Mouse (Mus musculus) brain, embryonic 18.5 days (tissue): ENCODE data around the gene Runx2.

ENCODE experiments used
- DNase-seq: peaks from one replicate; pipeline ENCODE4 v3.0.0-alpha.2; 2012; ENCODE audit warnings: low read depth, low spot score

Runx2 gene

DNA sequence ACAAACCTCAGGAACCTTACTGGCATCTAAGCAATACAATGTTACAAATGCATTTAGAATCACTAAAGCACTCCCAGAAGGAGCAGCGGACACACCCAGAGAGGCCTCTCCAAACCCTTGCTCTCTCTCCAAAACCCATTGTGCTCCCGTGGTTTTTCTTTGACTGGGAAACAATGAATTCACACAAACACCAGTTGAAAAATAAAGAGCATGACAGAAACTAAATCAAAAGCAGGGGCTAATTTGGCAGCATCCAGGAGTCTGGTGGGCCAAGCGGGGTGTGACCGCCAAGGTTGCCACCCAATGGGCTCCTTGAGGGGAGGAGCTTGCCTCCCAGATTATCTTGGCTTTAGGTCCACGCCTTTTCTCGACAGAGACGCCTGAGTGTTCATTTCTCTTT is 341.9 kb downstream of the Runx2 start:
- no peak for DNase-seq

DNA sequence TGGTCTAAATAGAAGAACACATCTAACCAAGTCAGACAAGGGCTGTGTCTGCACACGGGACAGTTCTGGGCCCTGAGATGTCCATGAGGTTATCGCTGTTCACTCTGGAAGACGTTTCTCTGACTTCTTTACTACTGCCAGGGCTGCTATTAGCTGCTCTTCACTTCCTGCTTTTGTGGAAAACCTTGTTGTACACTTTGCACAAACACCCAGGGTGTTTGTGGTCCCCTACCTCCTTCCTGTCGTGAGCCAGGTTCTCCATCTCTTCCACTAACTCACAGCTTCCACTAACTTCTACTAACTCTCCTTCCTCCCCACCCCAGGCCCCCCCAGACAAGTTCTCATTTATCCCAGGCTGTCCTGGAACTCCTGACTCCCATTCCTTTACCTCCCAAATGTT is 350.9 kb downstream of the Runx2 start:
- DNase-seq, result no peak

DNA sequence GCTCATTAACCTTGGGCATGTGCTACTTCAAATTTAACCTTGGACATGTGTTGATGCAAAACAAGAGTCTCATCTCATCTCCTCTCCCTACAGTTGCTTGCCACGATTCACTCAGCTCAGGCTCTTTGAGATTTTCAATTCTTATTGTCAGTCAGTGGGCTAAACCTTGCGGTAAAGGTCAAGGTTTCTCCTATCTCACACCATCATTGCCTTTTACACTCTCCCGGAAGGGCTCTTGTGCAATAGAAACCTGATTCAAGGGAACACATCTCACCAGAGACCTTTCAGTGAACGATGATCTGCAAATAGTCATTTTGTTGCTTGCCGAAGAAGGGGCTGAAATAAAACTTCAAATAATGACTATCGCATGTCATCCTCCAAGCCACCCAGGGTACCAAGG is 354.4 kb downstream of the Runx2 start:
- no peak for DNase-seq

DNA sequence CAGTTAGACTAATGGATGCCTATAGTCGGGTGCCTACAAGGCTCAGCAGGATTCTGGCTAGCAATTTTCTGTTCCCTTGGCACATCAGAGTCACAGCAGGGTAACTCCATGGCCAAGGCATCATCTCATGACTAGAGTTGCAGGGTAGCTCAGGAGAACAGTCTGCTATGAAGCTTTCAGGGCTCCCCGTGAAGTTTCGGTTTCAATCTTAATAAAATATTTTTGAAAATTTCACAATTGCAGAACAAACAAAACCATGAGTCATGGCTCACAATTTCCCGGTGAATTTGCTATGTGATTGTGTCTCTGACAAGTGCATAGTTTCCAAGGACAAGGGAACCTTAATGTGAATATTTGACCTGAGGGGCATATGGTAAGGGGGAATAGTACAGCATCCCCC is 355.6 kb downstream of the Runx2 start:
- DNase-seq, result no peak

DNA sequence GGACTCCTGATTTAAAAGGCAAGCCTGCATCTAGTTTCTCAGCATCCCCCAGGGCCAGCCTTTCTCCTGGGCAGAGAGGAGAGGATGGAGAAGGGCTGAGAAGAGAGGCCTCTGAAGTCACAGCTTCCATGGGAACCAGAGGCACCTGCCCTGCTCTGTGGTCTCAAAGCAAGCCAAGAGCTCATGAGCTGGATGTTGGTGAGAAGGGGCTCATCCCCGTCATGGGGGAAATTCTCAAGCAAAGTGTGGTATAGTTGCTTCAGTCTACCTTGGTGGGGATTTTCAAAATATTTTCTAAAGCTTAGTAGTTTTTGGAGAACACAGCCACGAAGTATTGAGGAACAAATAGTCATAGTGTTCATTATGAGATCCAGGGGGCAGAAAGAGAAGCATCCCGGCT is 357.9 kb downstream of the Runx2 start:
- no peak for DNase-seq

DNA sequence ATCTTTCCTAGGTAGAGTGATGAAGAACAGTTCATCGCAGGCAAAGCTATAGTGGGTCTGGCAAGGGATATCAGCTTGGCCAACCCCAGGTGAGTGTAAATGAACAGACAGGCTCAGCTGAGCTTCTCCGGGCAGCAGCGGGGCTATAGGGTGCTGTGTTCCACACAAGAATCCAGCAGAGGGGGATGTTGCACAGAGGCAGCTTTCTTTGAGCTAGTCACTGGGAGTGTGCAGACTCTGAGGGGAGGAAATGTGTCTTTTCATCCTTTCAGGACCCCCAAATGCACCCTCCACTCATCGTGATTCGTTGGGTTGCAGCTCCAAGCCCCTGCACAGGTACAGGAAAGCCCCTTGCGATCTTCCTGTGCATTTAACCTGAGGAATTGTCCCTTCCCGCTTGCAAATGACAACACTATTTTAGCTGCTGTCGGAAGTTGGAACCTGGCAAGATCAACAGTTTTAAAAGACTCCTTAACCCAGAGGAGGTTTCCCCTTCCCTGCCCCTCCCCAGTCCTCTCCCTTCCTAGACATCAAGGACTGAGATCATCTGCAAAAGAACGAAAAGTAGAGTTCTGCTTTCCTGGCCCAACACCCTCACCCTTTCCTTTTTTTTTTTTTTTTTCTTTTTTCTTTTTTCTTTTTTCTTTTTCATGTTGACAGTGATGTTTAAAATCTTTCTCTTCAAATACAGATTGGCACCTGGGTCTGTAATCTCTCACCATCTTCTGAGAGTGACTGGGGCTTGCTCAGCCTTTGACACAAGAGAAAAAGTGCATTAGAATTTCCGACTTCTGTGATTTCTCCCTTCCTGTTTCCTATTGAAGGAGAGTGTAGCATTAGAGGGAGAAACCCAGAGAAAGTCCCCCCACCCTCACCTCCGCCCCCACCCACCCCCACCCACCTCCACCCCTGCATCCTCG is 358.7 kb downstream of the Runx2 start:
- peak; percentile 18 for DNase-seq

DNA sequence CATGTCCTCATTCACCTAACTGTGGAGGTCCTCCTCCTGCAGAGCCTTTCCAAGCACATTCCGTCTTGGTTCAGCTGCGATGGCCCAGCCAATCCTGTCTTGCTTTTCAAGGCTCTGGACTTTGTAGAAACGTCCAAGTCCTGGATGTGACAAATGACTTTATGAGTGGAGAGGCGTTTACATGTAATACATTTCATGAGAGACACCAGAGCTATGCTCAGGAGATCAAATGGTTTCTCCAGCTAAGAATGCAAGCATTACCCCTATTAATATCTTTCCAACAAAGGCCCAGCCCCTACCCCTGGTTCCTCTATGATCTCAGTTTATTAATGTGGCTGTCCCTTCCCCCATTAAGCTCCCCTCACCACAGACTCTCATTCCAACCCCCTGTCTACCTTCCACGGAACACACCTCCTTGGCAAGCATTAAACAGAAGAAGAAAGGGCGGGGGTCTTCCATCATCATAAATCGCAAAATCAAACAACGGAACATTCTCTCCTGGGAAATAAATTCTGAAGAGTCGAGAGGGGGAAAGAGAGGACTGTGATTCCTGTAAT is 364.6 kb downstream of the Runx2 start:
- DNase-seq, result no peak
